Mouse (Mus musculus) spleen, adult 2 months (tissue): ENCODE measurements around the gene Serpina3m.
"Not testable (repeated sequence)": the region's sequence is repeated elsewhere in the genome, so short reads cannot be mapped to it uniquely, and the experiment has no call there.

Experiments
- CTCF ChIP-seq: fragments of 200-500 bp; IDR thresholded peaks from 2 replicates; pipeline ENCODE4 v1.5.1; 2011; ENCODE audit warnings: mild to moderate bottlenecking, inconsistent platforms; ENCODE audit not compliant: insufficient read depth, insufficient read length, insufficient replicate concordance; ENCODE audit errors: extremely low read depth
- POLR2A ChIP-seq: fragments of 200-500 bp; IDR thresholded peaks from 2 replicates; pipeline ENCODE4 v1.6.1; 2011; ENCODE audit warnings: low read depth, low read length, inconsistent platforms

- not testable (repeated sequence) for TF ChIP-seq POLR2A, CTCF
Observed at GRCm38 (mm10) chr12:104378351-104378750, 40.1 kb downstream of the Serpina3m start.
